Mouse (Mus musculus): ENCODE measurements around the gene Krt4.

Krt4 gene

DNA sequence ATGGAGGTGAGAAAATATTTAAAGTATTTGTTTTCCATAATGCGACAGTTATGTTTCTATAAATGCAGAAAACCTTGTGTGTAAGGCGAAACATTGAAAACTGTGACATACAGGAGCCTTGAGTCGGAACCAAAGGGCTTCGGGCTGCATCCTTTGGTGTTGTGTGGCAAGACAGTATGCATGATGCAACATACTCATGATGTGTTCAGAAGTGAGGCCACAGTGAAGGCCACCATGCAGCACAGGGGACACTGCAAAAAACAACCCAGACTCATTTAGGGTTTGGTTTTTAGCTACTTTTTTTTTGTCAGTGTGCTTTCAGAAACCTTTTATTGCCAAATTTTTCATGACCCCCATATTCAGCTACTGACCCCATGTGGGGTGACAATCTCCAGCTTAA is 29.3 kb downstream of the Krt4 start:
- no peak for DNase-seq (ENCODE audit: low spot score in 2 of 2)

DNA sequence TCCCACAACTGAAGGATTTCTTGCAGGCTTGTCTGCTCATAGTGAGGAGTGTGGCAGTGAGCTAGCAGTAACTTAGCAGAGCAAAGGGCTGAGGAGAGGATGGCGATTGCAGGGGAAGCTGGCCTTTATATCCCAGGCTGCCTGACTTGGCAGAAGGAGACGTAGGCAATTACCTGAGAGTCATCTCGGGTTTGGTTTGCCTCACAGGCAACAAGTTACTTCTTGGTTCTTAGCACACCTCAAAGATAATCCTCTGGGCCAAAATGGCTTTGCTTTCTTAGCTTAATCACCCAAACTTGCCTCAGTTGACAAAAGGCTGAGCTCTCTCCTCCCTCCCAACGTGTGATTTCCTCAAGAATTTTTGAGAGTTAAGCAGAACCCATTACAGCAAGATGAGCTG is 31.7 kb downstream of the Krt4 start, which contains the start of gene Krt76:
Krt76 (minus strand) TSS at position 101 of the 400 bp plus-strand sequence.
- no peak for DNase-seq (ENCODE audit: low spot score in 2 of 2)

DNA sequence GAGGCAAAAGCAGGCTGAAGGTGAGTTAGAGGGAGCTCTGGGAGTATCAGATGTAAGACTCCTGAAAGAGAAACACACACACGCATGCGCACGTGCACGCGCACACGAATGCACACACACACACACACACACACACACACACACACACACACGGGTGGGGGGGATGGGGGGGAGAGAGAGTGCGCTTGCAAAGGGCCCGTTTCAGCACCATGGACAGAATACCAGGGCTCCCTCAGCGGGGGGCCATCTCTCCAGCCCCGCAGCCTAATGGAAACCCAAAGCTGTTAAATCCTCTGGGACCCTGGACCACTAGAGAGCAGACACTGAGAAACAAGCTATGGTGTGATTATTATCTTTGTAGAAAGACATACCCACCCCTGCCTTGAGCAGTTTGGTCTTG is 44.8 kb downstream of the Krt4 start:
- DNase-seq (ENCODE audit: low spot score in 2 of 2): no peak

DNA sequence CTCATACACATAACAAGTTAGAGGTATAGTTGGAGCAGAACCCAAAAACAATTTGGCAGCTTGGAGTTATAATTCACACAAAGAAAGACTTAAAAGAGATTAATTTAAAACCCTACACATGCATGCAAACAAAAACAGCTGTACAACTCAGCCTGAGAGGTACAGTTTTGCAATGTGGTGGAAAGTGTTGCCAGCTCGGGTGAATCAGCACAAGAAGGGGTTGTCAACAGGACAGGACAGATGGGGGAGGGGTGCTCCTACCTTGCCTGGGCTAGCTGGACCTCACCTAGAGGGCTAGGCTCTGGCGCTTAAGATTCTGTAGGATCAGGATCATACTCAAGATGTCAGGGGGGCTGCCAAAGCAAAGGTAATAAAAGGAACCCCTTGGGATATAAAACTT is 46.5 kb downstream of the Krt4 start:
- no peak for DNase-seq (ENCODE audit: low spot score in 2 of 2)

DNA sequence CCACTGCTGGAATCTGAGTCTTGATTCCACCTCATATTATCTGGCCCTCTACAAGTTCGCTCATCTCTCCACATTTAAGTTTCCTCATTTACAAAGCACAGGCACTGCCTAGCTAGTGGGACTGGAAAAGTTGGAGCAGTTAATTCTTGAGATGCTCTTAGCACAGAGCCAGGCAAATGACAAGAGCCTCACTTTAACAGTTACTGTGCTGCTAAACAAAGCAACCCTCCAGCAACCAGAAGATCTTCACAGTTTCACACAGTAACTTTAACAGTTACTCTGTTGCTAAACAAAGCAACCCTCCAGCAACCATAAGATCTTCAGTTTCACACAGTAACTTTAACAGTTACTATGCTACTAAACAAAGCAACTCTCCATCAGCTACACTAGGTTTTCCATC is 50.2 kb downstream of the Krt4 start:
- no peak for DNase-seq (ENCODE audit: low spot score in 2 of 2)

DNA sequence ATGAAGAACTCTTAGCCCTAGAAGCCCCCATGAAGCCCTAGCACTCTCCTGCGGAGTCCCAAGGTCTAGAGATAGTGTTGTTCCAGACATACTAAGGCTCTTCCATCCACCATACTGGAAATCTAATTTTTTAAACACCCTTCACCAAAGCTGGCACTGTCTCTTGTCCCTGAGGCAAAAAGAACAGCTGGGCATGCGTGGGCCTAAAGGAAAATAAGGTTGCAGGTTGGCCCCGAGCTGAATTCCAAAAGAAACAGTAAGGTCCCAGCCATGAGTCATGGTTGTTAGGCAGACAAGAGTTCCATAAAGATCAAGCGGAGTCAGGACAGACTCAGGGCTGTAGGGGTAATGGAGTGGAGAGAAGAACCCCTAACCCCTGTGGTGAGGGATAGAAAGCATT is 51.3 kb downstream of the Krt4 start:
- no peak for DNase-seq (ENCODE audit: low spot score in 2 of 2)

DNA sequence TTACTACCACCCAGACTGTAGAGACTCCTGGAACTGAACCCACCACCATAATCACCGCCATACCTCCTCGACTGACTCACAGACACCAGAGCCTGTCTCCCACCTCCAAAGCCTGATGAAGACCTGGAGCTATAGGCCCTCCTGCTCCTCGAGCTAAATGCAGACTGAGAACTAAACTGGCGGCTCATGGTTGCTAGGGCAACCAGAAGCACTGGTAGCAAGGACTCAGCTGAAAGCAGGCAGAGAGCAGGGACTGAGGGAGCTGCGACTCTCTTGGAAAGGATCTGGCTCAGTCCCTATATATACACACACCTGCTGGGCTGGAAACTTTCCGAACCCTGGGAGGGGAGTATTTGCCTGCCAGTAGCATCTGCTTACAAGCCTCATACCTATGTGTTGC is 55.1 kb downstream of the Krt4 start, which contains the start of gene Krt77:
Krt77 (minus strand) TSS at position 275 of the 400 bp plus-strand sequence.
- no peak for DNase-seq (ENCODE audit: low spot score in 2 of 2)

Measured in urinary bladder, postnatal 36 days (tissue).